Mouse (Mus musculus) brain, embryonic 14.5 days (tissue): ENCODE results near the gene Klhl8.

Experiments
- CTCF ChIP-seq: fragments of 200-500 bp; IDR thresholded peaks from 2 replicates; pipeline ENCODE4 v1.5.1; 2012; ENCODE audit warnings: inconsistent platforms, mild to moderate bottlenecking, moderate library complexity, borderline replicate concordance; ENCODE audit not compliant: insufficient read depth, insufficient read length; ENCODE audit errors: extremely low read depth
- POLR2A ChIP-seq: fragments of 200-500 bp; IDR thresholded peaks from 2 replicates; pipeline ENCODE4 v1.6.1; 2012; ENCODE audit warnings: mild to moderate bottlenecking, inconsistent platforms, borderline replicate concordance; ENCODE audit not compliant: poor library complexity, insufficient read depth, insufficient read length, severe bottlenecking; ENCODE audit errors: extremely low read depth

DNA sequence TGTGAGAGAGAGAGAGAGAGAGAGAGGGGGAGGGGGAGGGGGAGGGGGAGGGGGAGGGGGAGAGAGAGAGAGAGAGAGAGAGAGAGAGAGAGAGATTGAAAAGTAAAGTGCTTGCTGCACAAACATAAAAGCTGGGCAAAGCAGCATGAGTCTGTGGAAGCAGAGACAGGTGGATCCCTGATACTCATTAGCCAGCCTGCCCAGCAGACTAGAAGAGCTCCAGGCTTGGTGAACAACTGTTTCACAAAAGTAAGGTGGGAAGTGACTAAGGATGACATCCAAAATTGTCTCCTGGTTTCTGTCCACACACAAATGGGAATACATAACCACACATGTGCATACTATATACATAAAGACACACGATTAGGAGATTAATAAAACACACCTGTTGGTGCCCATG lies 28.8 kb upstream of the Klhl8 start:
- TF ChIP-seq CTCF (no peak), POLR2A (no peak)
